Mouse (Mus musculus): ENCODE measurements around the gene Erc2. TPM values are rescaled to one million over a fixed set of nuclear protein-coding genes. Genes with fewer than 3 reads are reported as not detected.
A peak's percentile ranks its signal among the peaks of the same experiment; 100 is the strongest.

The Erc2 gene
- total RNA-seq, 2 experiments from 2014 or later = 0.28 to 0.54 TPM

DNA sequence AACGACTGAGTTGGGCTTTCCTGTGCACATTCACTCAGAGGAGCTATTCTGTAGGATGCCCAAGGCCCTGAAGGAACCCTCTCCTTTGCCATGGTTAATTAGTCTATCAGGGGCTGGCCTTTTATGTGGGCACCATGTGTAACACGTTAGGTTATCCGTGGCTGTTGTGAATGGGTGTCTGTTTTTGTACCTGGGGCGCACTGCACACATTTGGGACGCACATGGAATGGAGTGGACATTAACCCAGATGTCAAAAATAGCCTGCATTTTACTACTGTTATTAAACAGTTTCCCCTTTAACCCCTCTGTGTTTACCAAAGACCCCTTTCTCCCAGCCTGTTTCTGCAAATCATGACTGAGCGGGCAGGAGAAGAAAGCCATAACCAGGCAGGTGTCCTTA is 848.0 kb downstream of the Erc2 start:
- intact Hi-C loops (cut with DNase I) = no loop called here
- DNase-seq = no peak

DNA sequence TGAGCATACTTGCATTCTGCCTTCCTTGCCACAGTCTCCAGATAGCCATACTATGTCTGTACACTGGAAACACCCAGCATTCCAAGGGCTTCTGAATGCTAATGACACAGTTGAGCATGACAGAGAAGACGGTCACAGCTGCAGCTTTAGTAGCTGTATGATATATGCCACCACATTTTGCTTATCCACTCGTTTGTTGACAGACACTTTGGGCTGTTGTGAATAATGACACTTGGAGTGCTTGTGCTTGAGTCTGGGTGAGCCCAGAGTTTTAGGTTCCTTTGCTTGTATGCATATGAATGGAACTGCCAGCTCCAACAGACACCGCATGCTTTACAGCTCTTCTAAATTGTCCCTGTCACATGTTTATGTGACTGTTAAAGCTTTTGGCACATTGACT is 852.8 kb downstream of the Erc2 start:
- intact Hi-C loops (cut with DNase I) = no loop called here
- DNase-seq = no peak

DNA sequence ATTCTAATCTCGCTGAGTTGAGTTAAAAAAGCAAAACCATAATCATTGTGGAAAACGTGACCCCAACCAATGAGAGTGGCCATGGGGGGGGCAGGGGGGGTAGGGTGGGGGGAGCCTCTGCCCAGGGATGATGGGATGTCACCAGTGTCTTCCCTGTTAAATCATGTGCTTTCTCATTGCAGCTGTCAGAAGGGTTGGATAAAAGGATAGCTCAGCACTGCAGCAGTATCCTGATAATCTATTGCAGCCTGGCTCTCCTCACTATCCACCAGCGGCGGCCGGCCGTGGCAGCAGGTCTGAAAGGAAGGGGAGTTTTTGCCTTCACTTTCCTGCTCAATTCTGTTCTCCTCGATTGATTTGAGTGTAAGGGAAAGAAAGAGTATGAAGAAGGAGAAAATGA is 853.2 kb downstream of the Erc2 start:
- intact Hi-C loops (cut with DNase I) = no loop called here
- no peak for DNase-seq

DNA sequence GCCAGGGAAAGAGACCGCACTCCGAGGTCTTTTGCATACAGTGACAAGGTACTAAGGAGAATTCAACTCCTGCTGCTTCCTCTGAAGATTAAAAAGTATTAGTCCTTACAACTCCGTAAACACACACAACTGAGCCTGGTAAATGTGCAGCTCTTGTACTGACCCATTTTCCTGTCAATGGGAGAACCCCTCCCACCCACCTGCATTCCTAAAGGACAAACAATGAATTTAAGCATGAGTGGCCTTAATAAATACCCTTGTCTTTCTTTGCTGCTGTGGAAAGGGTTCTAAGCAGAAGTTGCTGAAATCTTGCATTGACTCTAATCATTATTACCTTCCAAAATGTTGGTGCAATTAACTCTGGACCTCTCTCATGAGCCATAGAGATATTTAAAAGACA is 854.5 kb downstream of the Erc2 start:
- intact Hi-C loops (cut with DNase I) = no loop called here
- DNase-seq = no peak

DNA sequence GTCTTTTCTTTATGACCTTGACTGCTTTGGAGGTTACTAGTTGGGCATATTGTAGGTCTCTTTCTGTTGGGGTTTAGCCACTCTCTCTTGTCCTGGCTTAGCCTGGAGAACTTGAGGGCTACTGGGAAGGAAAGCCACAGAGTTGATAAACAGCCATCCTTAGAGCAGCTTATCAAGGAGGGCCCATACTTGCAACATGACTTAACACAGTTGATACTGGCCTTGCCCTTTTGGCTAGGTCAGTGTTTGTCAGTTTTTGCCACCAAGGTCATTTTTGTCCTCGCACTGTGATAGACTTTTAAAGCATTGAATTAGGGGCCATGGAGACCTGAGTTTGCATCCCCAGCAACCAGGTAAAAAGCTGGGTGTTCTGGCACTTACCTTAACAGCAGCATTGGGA is 858.6 kb downstream of the Erc2 start:
- intact Hi-C loops (cut with DNase I) = no loop called here

DNA sequence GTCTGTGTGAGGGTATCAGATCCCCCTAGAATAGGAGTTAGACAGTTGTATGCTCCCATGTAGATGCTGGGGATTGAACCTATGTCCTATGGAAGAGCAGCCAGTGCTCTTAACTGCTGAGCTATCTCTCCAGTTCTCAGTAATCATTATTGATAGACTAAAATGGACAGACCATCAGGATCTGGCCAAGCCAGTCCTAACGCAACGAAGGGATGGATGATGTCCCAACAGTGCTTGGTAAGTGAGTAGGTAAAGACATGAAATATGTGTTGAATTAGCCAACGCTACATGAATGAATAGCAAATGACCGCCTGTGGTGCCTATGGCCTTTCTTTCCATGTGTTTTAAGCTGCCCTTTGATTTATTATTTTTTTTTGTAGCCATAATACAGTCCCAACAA is 871.6 kb downstream of the Erc2 start:
- intact Hi-C loops (cut with DNase I) = no loop called here

More for the DNA sequence above, 858.6 kb downstream of the Erc2 start:
- DNase-seq = no peak

DNA sequence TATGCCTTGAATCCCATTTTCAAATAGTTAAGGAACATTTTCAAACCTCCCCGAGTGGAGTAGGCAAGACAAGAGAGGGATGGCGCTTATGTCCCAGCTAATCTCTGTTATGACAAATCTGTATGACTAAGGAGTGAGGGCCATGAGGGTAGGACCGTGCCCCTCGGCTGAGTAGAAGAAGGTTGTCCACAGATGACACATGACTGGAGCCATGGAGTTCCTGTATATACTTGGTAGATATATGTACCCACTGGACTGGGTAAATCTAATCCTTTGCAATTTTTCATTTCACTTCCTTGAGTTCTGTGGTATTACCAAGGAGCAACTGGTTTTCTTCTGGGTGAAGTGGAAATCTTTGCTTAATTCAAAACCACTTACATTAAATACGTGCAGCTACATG is 872.0 kb downstream of the Erc2 start:
- no peak for DNase-seq
- intact Hi-C loops (cut with DNase I) = no loop called here

More for the DNA sequence above, 871.6 kb downstream of the Erc2 start:
- DNase-seq = no peak

DNA sequence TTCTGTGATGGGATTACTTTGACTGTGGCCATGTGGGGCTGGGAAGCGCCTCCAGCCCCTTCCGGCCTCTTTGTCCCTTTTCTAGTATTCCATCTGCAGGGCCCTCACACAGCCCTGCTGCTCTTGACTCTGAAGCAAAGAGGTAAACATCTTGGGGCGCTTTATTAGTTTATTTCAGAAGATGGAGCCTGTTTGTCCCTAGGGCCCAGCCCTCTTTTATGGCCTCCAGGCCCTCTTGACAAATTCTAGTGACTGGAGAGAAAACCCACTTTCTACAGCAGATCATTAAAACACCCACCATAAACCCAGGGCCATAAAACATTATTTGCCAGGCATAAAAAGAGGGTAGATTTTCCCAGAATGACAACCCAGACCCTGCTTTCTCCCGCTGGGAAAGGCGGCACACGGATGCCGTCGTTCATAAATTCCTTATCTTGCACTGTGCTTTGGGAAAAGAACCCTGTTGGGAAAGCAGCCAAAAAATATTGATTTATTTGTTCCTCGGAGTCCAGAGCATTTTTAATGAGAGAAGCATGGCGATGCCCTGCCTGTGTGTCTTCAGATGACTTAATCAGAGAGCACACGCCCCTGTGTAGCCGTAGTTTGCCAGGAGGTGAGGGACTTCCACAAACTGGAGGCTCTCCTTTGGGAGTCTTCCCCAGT is 879.1 kb downstream of the Erc2 start:
- intact Hi-C loops (cut with DNase I) = loop anchor here (10.0 kb wide), 1 partner anchor 943 kb away; no protein-coding TSS in a partner anchor

DNA sequence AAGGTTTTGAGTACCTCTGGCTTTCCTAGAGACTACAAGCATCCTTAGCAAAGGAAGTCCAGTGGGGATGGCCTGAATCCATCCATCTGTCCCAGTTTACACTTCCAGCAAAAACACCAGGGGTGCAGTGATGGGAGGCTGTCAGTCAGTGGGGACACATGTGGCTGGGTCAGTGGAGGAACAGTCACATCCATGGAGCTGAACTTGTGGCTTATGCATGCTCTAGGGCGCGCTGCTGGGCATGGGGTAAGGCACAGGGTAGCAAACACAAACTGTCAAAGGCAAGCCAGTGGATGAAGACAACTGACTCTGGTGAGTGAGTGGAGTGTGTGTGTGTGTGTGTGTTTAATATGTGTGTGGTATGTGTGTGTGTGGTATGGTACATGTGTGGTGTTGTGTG is 881.0 kb downstream of the Erc2 start:
- no peak for DNase-seq
- intact Hi-C loops (cut with DNase I) = loop anchor here (10.0 kb wide), 1 partner anchor 942 kb away; no protein-coding TSS in a partner anchor

More for the DNA sequence above, 879.1 kb downstream of the Erc2 start:
- no peak for DNase-seq

DNA sequence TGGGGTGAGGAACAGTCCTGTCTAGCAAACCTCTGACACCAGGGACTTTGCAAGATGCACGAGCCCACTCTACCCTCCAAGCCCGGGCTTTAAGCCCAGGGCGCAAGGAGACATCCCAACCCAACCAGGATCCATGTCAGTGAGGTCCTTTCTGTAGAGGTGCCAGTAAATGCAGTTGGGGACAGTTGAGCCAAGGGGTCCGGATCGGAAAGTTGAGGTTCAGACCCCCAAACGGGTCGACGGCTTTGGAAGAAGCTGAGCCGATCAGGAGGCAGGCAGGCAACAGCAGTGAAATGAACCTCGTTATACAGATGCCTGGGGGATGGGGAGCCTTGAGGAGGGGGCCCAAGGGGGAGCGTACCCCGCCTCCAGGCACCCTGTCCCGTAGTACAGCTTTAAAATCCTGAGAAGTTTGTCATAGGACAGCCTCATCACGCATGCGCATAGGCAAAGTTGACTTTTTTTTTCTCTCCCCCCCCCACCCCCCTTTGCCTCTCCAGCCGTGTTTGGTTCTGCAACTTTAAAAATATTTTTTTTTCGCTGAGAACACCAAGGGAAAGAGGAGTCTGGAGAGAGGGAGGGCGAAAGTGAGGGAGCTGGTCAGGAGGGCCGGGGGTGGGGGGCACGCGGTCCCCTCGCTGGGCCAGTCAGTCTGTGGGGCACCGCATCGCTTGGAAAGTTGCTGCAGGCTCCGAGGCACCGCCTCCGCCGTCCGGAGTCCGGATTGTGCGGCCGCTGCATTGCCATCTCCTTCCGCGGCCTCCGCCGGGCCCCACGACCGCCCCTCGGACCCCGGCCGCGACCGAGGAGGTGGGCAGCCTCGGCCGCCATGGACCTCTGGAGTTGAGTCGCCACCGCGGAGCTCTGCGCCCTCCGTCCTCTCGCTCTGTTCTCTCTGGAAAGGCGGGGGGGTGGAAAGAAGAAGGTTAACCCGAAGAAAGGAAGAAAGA is 882.1 kb downstream of the Erc2 start, which contains the start of gene Wnt5a:
Wnt5a (plus strand) TSS at position 650 of the 950 bp plus-strand sequence.
- peak; percentile 31 to 65 for DNase-seq
- intact Hi-C loops (cut with DNase I) = loop anchor here (5.0 to 10.0 kb wide), 5 partner anchors 222 to 940 kb away; no protein-coding TSS in a partner anchor

DNA sequence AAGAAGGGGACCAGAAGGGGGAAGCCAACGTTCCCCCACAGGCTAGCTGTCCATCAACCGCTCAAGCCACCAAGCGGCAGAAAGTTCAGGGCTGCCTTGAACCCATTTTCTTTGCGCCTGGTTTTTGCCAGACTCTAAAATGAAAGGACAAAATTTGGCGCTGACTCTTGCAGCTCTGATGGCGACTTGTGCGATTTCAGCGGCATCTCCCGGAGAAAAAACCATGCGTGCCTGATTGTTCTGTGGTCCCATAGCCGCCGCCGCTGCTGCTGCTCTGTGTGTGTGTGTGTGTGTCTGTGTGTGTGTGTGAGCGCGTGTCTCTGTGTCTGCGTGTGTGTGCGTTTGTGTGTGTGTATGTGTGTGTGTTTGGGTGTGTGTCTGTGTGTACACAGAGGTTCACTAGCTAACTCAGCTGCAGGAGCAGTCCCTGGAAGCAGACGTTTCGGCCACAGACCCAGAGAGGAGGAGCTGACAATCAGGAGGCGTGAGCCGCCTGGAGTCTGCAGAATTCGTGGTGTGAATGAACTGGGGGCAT is 882.9 kb downstream of the Erc2 start:
- intact Hi-C loops (cut with DNase I) = loop anchor here (5.0 to 10.0 kb wide), 5 partner anchors 223 to 940 kb away; no protein-coding TSS in a partner anchor
- peak; percentile 42 for DNase-seq

DNA sequence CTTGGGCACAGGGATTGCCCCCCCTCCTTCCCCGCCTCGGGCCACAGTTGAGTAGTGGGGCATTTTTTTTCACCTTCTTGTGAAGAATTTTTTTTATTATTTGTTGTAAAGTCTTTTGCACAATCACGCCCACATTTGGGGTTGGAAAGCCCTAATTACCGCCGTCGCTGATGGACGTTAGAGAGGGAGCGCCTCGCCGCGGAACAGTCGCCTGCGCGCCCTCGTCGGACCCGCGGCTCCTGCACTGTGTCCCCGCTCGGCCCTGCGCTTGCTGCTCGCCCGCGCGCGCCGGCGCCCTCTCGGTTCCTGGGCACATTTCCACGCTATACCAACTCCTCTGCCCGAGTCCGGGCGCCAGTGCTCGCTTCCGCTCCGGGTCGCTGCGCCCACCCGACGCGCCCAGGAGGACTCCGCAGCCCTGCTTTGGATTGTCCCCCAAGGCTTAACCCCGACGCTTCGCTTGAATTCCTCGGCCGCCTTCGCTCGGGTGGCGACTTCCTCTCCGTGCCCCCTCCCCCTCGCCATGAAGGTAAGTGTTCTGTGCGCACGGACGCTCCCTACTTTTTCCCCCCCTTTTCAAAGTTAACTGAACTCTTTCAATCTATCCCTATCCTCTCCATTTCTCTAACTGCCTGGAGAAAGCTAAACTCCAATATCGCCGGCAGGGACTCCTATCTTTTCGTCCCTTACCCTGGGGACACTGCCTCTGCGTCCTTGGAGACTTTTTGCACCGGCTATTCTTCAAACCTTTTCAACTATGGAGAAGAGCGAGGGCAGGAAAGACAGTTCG is 883.6 kb downstream of the Erc2 start:
- DNase-seq = peak; percentile 40 to 52
- intact Hi-C loops (cut with DNase I) = loop anchor here (2.0 to 10.0 kb wide), 6 partner anchors 27 to 939 kb away; no protein-coding TSS in a partner anchor

DNA sequence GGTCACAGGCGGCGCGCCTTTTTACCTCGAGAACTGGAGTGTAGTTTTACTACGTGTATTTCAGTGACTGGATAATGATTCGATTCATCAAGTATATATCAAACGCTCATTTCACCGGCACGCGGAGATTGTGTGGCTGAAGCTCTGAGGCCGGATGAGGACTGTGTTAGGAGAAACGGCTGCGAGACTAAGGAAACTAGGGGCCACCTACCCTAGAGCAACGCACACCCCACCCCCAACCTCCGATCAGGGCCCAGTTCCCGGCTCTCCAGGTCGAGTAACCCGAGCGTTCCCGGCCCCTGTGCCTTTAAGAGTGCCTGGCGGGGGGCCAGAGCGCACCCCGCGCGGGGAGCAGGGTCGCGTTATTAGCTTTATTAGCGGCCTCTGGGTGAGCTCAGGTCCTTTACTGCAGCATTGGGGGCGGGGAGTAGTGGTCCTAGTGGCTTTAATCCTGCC is 884.2 kb downstream of the Erc2 start:
- DNase-seq = peak; percentile 60 to 67
- intact Hi-C loops (cut with DNase I) = loop anchor here (2.0 to 10.0 kb wide), 6 partner anchors 26 to 938 kb away; no protein-coding TSS in a partner anchor

DNA sequence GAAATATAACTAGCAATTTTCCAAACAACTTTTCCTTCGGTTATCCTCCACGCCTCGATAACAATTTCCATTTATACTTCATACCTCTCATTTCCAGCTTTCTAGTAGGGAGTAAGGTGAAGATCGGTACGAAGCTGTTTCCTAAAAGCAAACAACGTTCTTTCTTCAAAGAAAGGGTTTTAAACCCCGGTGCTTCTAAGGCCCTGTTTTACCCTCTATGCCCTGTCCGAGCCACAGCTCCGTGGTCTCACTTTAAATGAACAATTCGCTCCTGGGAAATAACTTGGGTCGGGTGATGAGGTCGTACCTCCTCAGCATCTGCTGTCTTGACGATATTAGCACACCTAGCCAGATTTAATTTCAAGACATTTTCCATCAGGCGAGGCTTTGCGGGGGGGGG is 884.8 kb downstream of the Erc2 start:
- DNase-seq = no peak
- intact Hi-C loops (cut with DNase I) = loop anchor here (1.0 to 10.0 kb wide), 9 partner anchors 26 to 938 kb away; no protein-coding TSS in a partner anchor

DNA sequence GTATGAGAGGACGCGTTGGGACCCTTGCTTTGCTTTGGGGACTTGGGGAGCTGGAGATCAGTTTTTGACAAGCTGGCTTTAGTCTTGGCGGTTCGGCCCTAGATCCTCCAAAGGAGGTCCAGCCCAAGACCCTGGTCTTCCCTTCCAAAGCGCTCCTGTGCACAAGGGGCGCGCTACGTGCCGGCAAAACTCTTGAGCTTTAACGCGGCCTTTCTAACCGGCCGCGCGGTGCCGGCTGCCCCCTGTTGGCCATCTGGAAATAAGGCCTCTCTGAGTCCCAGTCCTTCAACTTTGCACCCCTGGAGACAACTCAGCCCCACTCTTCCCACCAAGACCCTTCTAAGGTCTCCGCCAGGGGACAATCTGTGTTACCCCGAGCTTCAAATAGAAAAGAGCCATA is 885.2 kb downstream of the Erc2 start:
- peak; percentile 76 to 77 for DNase-seq
- intact Hi-C loops (cut with DNase I) = loop anchor here (1.0 to 10.0 kb wide), 9 partner anchors 25 to 937 kb away; no protein-coding TSS in a partner anchor

DNA sequence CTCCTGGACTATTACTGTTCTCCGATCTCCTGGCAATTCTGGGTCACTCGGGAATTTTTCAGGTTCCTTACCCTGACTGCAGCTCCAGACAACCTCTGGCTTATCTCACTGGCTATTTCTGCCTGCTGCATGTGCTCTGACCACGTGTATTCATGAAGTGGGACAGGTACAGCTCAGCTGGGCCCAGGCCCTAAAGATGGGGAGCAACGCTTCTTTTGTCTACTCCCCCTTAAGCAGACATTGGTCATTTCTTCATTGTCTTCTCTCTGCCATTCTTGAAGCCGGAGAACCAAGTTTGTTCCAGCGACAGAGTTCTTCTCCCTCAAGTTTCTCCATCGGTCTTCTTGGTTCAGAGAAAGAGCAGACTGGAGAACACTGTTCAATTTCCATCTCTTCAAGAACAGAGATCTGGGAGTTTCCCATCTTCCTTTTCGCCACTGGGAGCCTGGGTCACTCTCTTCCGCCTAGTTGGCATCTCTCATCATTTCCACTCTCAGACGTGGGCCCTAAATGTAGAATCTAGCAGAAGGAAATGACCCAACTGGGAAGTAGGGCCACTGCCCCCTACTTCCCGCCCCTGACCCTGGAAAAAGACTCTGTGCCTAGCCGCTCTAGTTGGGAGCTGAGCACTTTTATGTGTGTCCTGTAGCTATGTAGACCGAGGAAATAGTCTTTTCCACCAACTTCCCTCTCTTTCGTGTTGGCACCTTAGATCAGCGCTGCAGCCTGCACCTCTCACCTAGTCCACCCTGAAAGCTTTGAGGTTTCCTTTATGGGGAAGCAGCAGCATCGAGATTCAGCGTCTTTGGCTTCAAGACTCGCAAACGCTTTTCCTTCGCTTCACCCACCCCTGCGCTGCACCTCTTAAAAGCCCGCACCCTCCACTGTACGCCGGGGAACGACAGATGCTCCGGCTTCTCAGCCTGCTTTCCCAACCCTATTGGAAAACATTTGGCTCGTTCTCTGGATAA is 886.3 kb downstream of the Erc2 start:
- DNase-seq = no peak
- intact Hi-C loops (cut with DNase I) = loop anchor here (5.0 to 10.0 kb wide), 5 partner anchors 226 to 936 kb away; no protein-coding TSS in a partner anchor

DNA sequence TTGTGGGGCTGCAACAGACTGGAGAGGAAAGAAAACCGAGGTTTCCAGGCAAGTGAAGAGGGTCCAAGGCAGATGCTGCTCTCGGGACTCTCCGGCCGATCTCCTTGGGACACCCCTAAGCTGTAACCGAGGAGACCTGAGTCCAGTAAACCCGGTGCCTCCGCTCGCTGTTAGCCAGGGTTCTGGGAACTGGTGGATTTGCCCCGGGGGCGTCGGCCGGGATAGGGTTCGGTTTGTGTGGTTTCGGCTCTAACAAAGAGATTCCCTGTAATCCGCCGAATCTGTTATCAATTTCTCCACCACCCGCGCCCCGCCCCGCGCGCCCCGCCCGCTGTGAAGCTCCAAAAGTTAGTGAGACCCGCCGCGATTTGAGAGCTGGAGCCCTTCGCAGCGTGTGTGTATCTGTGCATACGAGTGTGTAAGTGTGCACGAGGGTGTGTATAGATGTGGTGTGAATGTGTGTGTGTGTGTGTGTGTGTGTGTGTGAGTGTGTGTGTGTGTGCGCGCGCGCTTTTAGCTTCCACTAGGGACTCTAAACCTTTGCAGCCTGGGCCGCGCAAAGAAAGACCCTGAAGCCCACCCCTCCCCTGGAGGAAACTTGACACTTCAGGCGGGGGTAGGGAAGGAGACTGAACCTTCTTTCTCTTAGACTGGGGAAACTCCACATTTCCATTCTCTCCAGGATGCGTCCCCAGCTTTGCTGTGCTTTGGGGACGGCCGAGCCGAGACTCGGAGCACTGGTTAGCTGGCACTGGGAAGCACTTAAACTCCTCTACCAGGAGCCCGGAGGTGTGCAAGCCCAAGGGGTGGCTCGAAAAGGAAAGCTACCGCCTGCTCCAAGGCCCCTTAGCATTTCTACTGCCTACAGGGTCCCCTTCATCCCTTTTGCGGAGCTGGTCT is 887.5 kb downstream of the Erc2 start:
- intact Hi-C loops (cut with DNase I) = loop anchor here (5.0 to 10.0 kb wide), 5 partner anchors 227 to 935 kb away; no protein-coding TSS in a partner anchor
- DNase-seq = no peak
